Mouse (Mus musculus) urinary bladder, postnatal 36 days (tissue): ENCODE results near the gene Pygo2.
A peak's percentile ranks its signal among the peaks of the same experiment; 100 is the strongest.

Experiments used
- DNase-seq, 2 experiments: peaks; one replicate each; pipeline ENCODE4 v3.0.0; 2022; ENCODE audit warnings: low spot score in 2 of 2, mixed read lengths in 1 of 2

The Pygo2 gene

DNA sequence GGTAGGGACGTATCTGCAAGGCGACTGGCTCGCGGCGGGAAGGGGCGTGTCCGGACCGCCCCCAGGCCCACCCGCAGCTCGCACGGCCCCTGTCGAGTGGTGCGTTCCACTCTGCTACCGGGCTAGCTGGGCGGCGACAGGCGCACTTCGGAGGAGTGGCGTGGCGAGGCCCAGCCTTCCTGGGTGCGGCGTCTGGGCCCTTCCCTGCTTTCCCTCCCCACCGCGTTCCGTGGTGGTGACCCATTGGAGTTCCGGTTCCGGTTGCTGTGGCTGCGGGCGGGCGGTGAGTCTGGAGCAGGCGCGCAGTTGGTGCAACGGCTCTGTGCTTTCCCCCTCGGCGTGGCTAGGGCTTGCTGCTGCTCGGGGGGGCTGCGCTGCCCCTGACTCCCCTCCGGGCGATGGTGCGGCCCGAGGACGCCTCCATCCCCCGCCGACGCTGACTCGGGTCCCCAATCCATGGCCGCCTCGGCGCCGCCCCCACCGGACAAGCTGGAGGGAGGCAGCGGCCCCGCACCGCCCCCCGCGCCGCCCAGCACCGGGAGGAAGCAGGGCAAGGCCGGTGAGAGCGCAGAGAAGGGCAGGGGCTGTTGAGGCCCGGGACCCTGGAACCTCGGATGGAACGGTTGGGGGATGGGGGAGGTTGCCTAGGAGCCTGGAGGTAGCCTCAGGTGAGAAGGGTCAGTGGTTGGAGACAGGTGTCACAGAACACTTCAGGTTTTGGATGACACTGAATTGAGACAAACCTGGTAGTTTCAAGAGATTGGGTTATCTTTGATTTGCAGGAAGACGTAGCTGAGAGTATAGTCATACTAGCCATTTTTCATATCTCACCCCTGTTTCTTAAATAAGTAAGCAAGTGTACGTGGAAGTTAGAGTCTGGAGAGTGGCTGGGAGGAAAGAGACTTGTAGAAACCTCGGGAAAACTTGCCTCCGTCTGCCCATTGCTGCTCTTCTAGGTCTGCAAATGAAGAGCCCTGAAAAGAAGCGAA is at the start of gene Pygo2:
Gene Pygo2 (plus strand): TSS at position 44 of the 989 bp plus-strand sequence.
- DNase-seq, result peak; percentile 93 to 97

DNA sequence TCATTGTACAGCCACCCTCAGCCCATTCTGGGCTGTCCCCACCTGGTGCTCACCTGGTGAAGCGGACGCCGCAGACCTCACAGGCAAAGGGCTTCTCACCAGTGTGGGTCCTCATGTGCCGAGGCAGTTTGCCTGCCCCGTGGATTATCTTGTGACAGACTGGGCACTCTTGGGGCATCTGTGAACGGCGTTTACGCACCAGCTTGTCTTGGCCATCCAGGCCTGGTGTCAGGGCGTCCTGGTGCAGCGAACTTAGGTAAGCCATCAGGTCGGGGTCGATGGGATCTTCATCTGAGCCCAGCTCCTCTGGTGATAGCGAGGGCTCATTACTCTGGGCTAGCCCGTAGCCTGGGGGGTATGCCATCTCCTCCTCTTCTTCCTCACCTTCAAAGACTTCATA is 49.7 kb upstream of the Pygo2 start:
- DNase-seq, result no peak

- DNase-seq, result no peak
These were observed 49.3 kb upstream of the Pygo2 start for GRCm38 (mm10) chr3:89380711-89381110.

GRCm38 (mm10) chr3:89381233-89381632 is 48.8 kb upstream of the Pygo2 start:
- DNase-seq, result no peak

DNA sequence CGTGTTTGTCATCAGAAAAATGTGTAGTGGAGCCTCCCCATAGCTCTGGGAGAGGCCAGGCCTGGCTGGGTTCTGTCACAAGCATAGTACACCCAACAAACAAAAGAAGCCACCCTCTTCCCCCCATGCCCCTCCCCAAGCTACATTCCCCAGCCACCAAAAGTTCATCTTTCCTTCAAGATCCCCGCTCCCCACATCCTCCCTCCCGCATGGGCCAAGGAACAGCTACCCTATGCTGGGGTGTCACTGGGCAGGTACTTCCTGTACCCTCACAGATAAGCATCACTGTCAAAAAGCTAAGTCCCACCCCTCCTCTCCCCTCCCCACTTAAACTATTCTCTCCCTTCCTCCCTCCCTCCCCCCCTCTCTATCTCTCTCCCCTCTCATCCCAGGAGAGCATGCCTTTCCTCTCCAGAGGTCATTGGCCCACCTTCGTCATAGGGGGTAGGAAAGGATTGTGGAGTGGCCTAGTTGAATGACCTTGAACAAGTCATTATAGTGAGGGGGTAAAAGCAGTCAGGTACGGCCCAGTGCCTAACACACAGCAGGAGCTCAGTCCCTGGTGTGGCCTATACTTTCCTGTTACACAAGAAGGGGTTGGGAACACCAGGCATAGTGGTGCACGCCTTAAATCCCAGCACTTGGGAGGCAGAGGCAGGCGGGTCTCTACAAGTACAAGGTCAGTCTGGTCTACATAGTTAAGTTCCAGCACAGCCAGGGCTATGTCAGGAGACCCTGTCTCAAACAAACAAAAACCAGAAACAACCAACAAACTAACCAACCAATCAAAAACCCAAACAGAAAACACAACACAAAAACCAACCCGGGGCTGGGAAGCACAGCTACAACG is 47.8 kb upstream of the Pygo2 start:
- DNase-seq, result no peak

DNA sequence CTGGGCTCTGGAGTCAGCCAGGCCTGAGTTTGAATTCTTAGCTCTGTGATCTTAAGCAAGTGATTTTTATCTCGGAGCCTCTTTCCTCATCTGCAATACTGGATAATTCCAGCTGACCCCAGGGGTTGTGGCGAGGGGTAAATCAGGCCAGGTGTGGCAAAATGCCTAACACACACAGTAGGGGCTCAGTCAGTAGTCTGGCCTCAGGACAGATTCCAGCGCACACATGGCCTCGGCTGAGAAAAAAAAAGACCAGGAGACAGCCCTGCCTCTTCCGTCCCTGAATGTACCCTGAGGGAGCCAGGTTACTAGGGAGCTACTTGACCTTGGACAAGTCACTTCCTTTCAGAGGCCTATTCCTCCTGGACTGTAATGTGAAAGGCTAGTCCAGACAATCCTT is 47.1 kb upstream of the Pygo2 start:
- no peak for DNase-seq

GRCm38 (mm10) chr3:89383651-89384255 is 46.3 kb upstream of the Pygo2 start:
- DNase-seq, result no peak

- peak in 1 of 2 experiments; percentile 77 for DNase-seq
These were observed 45.5 kb upstream of the Pygo2 start for GRCm38 (mm10) chr3:89384331-89385076.

- no peak for DNase-seq
These were observed 44.6 kb upstream of the Pygo2 start for GRCm38 (mm10) chr3:89385451-89385850.

DNA sequence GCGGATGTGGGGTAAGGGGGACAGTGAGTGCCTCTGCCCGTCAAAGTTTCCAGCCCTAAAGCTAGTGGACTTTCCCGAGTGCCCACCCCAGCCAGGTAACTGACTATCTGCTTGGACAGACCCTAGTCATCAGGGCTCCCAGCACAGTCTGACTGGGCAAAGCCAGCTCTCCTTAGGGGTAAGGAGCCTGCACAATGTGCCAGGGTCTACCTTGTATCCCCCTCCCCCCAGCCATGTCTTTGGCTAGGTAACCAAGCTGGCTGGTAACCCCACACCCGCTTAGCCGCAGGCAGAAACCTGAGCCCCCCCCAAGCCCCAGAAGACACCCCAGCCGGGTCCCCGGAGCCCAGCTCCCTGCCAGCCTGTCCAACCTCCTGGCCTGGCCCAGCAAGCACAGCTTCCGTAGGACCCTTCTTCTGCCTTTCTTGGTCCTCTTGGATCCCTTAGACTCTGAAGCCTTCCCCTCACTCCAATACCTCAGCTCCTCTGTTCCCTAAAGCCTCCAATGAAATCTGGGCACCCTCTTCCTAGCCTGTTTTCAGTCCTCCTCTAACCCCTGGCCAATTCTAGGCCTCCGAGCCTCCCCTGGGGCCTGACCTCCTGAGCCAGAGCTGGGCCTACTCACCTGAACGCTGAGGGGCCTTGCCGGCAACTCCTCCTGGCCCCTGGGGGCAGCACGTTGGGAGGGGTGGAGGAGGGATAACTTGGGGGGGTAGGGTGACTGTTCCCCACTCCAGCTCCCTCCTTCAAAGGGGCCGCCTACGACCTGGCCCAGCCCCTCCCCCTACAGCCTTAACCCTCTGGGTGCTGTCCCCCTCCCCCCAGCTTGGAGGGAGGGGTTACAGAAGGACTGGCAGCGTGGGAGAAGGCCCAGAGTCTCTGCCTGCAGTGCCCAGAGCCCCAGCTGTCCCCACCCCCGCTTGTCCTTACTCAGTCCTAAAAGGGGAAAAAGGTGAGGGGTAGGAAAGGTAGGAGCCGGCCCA is 43.3 kb upstream of the Pygo2 start:
- DNase-seq, result no peak

DNA sequence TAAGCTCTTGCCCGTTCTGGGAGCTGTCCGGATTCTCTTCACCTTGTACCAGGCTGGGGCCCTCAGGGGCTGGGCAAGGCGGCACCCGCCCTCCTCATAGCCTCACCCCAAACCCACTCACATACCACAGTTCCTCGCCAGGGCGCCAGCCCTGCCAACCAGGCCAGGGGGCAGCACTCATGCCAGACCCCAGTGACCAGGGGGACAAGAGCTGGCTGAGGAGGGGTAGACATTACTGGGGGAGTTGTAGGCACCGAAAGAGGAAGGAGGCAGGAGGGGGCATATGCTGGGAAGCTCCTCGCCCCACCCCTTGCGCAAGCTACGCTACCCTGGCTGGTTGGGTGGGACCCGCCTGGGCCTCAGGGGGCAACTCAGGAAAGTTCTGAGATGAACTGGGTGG is 42.4 kb upstream of the Pygo2 start:
- DNase-seq, result peak in 1 of 2 experiments; percentile 59

- peak in 1 of 2 experiments; percentile 68 for DNase-seq
These were observed 41.7 kb upstream of the Pygo2 start for GRCm38 (mm10) chr3:89388134-89388881.

GRCm38 (mm10) chr3:89388901-89389740 is 40.9 kb upstream of the Pygo2 start:
- DNase-seq, result no peak

- DNase-seq, result peak in 1 of 2 experiments; percentile 54
These were observed 39.9 kb upstream of the Pygo2 start for GRCm38 (mm10) chr3:89390111-89390515.

- DNase-seq, result no peak
These were observed 39.0 kb upstream of the Pygo2 start for GRCm38 (mm10) chr3:89390699-89391662.

GRCm38 (mm10) chr3:89391663-89392511 is 38.1 kb upstream of the Pygo2 start:
- DNase-seq, result peak in 1 of 2 experiments; percentile 77
